Mouse (Mus musculus) heart, embryonic 16.5 days (tissue): ENCODE measurements around the gene Stx18. TPM values are rescaled to one million over a fixed set of nuclear protein-coding genes. Genes with fewer than 3 reads are reported as not detected.

Experiments
- ATAC-seq: fragments of 200-750 bp; cut with Nextera tagmentation; replicated peaks from 2 replicates; pipeline ENCODE4 v1.8.0; 2017; ENCODE audit warnings: moderate number of reproducible peaks; ENCODE audit not compliant: insufficient read depth, low FRiP score; ENCODE audit errors: extremely low read depth
- H3K27ac ChIP-seq: fragments of 300-500 bp; sonication (generic); 2 replicates; pipeline ENCODE4 v1.5.1; 2014; ENCODE audit warnings: mild to moderate bottlenecking, low read length, control low read depth, moderate library complexity
- H3K27me3 ChIP-seq: fragments of 300-500 bp; sonication (generic); 2 replicates; pipeline ENCODE4 v1.6.1; 2014; ENCODE audit warnings: low read length, mixed read lengths; ENCODE audit not compliant: control insufficient read depth, insufficient read depth
- H3K36me3 ChIP-seq: fragments of 300-500 bp; sonication (generic); 2 replicates; pipeline ENCODE4 v1.6.1; 2014; ENCODE audit not compliant: control insufficient read depth, insufficient read depth
- H3K4me1 ChIP-seq: fragments of 300-500 bp; sonication (generic); 2 replicates; pipeline ENCODE4 v1.6.1; 2014; ENCODE audit warnings: low read length, mixed read lengths; ENCODE audit not compliant: control insufficient read depth, insufficient read depth
- H3K4me2 ChIP-seq: fragments of 300-500 bp; sonication (generic); 2 replicates; pipeline ENCODE4 v1.6.1; 2014; ENCODE audit warnings: low read depth, mild to moderate bottlenecking, control low read depth, low read length
- H3K4me3 ChIP-seq: fragments of 300-500 bp; sonication (generic); 2 replicates; pipeline ENCODE4 v1.5.1; 2014; ENCODE audit warnings: mild to moderate bottlenecking, control low read depth, low read length
- H3K9ac ChIP-seq: fragments of 300-500 bp; sonication (generic); 2 replicates; pipeline ENCODE4 v1.6.1; 2014; ENCODE audit warnings: low read length, control low read depth
- H3K9me3 ChIP-seq: fragments of 300-500 bp; sonication (generic); replicated peaks from 2 replicates; pipeline ENCODE4 v1.6.1; 2016; ENCODE audit warnings: low read length; ENCODE audit not compliant: control insufficient read depth
- WGBS: fragments of 180-500 bp; shearing (Covaris S2); extraction: QIAGEN DNeasy Blood & Tissue Kit; methylation state at CpG from one replicate; pipeline ENCODE4 v1.1.7; 2014; 5-methylcytosine and 5-hydroxymethylcytosine counted together
- polyA plus RNA-seq: library from polyadenylated mRNA; unstranded; fragments of >200 nt; fragmentation: Nextera tagmentation; extraction: Ambion mirVana; gene quantifications from 2 replicates; pipeline ENCODE4 v1.2.1, GENCODE M21; 2015

Gene Stx18
- polyA plus RNA-seq, 1 experiment from 2014 or later, result 30.3 TPM

GRCm38 (mm10) chr5:38158947-38159633, 120.5 kb downstream of the Stx18 start:
- H3K27me3 ChIP-seq, result peaks cover 54% of the 10 kb centered on the region
- peak; percentile 71; the same call in 1 of the 2 replicates for ATAC-seq

DNA sequence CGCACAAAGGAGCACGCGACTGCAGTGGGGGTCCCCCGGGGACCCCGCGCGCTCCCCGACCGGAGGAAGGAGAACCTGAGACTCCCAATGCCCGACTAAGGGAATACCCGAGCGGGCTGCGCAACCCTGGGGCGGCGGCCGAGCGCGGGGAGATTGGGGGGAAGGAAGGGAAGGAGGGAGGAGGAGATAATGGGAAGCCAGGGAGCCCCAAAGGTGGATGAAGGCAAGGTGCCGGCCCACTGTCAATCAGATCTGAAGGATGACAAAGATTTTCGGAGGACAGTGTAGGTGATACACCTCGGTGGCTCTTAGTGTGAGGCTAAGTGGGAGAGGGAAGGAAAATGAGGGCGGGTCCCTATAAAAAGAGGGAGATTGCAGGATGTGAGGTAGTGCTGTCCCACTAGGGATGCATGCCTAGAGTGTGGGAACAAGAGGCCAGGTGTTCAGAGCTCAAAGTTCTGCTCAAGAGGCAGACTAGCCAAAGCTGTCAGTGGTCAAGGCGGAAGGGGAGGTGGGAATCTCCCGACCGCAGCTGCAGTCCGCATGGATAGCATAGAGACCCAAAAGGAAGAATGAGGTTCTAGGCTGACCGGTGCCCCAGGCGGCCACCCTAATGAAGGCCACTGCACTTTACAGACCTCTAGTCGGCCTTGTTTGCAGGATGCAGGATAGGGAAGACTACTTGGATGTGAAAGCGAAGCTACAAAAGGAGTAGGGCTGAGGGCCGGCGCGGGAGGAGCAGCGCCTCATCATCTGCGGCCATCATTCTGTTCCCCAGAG, 121.3 kb downstream of the Stx18 start, which contains the start of gene Nsg1:
Gene Nsg1, minus strand, starts transcription at position 274 of the 780 bp plus-strand sequence.
- H3K27me3 ChIP-seq, result peaks cover 54% of the 10 kb centered on the region
- no peak for ATAC-seq
- peak within 1 kb of the TSS; percentile 93 for H3K4me2 ChIP-seq
- no peaks in the 10 kb centered on the region for H3K9me3 ChIP-seq
- 8% methylated on average over 35 of the region's 35 CpGs for WGBS
- no peaks in the 10 kb centered on the region; the same call in 1 of the 2 replicates for H3K36me3 ChIP-seq
- H3K4me1 ChIP-seq, result 0 out of 2 replicates have a peak, but pooled peaks cover 3% of the 10 kb centered on the region
- peak within 1 kb of the TSS; percentile 75 for H3K9ac ChIP-seq
- no peak within 1 kb of the TSS for H3K27ac ChIP-seq
- peak within 1 kb of the TSS; percentile 72 for H3K4me3 ChIP-seq

More at GRCm38 (mm10) chr5:38158947-38159633, 120.5 kb downstream of the Stx18 start:
- H3K4me2 ChIP-seq, result peak overlapping the region; percentile 93
- H3K36me3 ChIP-seq, result peaks cover 3% of the 10 kb centered on the region; the same call in 1 of the 2 replicates
- H3K27ac ChIP-seq, result no peak overlapping the region
- H3K4me3 ChIP-seq, result peak overlapping the region; percentile 72
- WGBS, result under 1% methylated on average over 79 of the region's 79 CpGs
- no peaks in the 10 kb centered on the region for H3K9me3 ChIP-seq
- H3K9ac ChIP-seq, result peak overlapping the region; percentile 75
- H3K4me1 ChIP-seq, result 0 out of 2 replicates have a peak, but pooled peaks cover 3% of the 10 kb centered on the region

DNA sequence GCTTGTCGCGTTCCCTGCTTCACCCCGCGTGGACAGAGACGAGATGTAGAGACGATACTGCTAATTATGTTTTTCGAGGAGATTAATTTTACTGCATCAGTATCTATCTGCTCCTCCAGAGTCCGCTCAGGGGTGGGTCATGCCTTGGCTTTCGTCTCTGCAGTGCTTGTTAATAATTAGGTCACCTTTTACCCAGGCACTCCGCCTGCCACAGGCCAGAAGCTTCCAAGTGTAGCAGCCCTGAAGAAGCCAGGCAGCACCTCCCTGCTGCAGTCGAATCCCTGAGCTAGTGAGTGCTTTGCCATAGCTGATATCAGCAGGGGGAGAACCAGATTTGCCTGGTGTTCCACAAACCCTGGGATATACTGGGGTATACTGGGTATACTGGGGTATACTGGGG, 130.0 kb downstream of the Stx18 start:
- ATAC-seq, result no peak
- no peak overlapping the region for H3K4me3 ChIP-seq
- 74% methylated on average over 11 of the region's 11 CpGs for WGBS
- H3K36me3 ChIP-seq, result no peaks in the 10 kb centered on the region
- H3K4me2 ChIP-seq, result no peak overlapping the region
- peaks cover 7% of the 10 kb centered on the region; the same call in 1 of the 2 replicates for H3K9me3 ChIP-seq
- no peak overlapping the region for H3K27ac ChIP-seq
- H3K27me3 ChIP-seq, result 0 out of 2 replicates have a peak, but pooled peaks cover 3% of the 10 kb centered on the region
- H3K4me1 ChIP-seq, result no peaks in the 10 kb centered on the region
- H3K9ac ChIP-seq, result no peak overlapping the region

DNA sequence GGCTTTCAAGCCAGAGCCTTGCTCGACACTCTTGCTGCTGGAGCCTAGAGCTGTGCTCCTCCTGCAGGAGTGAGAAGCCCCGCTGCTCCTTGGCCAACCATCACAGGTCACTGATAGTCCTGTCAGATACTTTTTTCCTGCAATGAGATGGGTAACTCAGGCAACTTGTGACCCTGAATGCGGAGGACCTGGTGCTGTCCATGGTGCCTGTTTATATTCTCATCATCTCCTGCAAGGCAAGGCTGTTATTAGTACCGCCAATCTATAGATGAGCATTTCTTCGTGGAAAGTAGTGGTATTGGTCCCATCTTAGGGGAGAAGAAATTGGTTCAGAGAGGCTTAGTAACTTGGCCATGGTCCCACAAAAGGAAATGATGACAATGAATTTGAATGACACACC, 135.2 kb downstream of the Stx18 start:
- Histone ChIP-seq H3K4me2 (no peak overlapping the region), H3K9ac (no peak overlapping the region), H3K36me3 (no peaks in the 10 kb centered on the region), H3K27me3 (0 out of 2 replicates have a peak, but pooled peaks cover 4% of the 10 kb centered on the region), H3K4me3 (no peak overlapping the region), H3K27ac (no peak overlapping the region), H3K9me3 (peaks cover 7% of the 10 kb centered on the region; the same call in 1 of the 2 replicates), H3K4me1 (no peaks in the 10 kb centered on the region)
- no peak for ATAC-seq
- 36% methylated on average over 5 of the region's 5 CpGs for WGBS

- Histone ChIP-seq H3K4me2 (no peak overlapping the region), H3K27me3 (0 out of 2 replicates have a peak, but pooled peaks cover 4% of the 10 kb centered on the region), H3K9me3 (peaks cover 7% of the 10 kb centered on the region; the same call in 1 of the 2 replicates), H3K27ac (no peak overlapping the region), H3K36me3 (no peaks in the 10 kb centered on the region), H3K9ac (no peak overlapping the region), H3K4me3 (no peak overlapping the region), H3K4me1 (no peaks in the 10 kb centered on the region)
- WGBS, result 75% methylated on average over 16 of the region's 16 CpGs
- ATAC-seq, result no peak
Observed at GRCm38 (mm10) chr5:38174256-38174912, 135.8 kb downstream of the Stx18 start.

GRCm38 (mm10) chr5:38184688-38185285, 146.2 kb downstream of the Stx18 start:
- H3K4me1 ChIP-seq, result no peaks in the 10 kb centered on the region
- ATAC-seq, result no peak

GRCm38 (mm10) chr5:38187006-38187405, 148.5 kb downstream of the Stx18 start:
- Histone ChIP-seq H3K4me2 (no peak overlapping the region), H3K4me1 (no peaks in the 10 kb centered on the region), H3K9ac (no peak overlapping the region), H3K27me3 (no peaks in the 10 kb centered on the region), H3K27ac (no peak overlapping the region), H3K9me3 (peaks cover 4% of the 10 kb centered on the region; the same call in 1 of the 2 replicates), H3K4me3 (no peak overlapping the region), H3K36me3 (no peaks in the 10 kb centered on the region)
- ATAC-seq, result no peak
- 77% methylated on average over 2 of the region's 2 CpGs for WGBS

More at GRCm38 (mm10) chr5:38184688-38185285, 146.2 kb downstream of the Stx18 start:
- H3K4me2 ChIP-seq, result no peak overlapping the region
- H3K27me3 ChIP-seq, result no peaks in the 10 kb centered on the region
- WGBS, result 76% methylated on average over 6 of the region's 6 CpGs
- no peak overlapping the region for H3K4me3 ChIP-seq
- no peak overlapping the region for H3K9ac ChIP-seq
- no peaks in the 10 kb centered on the region for H3K36me3 ChIP-seq
- no peak overlapping the region for H3K27ac ChIP-seq
- peaks cover 3% of the 10 kb centered on the region; the same call in 1 of the 2 replicates for H3K9me3 ChIP-seq
